Mouse (Mus musculus) stomach, embryonic 16.5 days (tissue): Measurements from ENCODE around the gene Zfp866. TPM values are rescaled to one million over a fixed set of nuclear protein-coding genes. Genes with fewer than 3 reads are reported as not detected.
A peak's percentile ranks its signal among the peaks of the same experiment; 100 is the strongest.

Experiments used
- ATAC-seq: fragments of 200-750 bp; cut with Nextera tagmentation; 2 replicates; pipeline ENCODE4 v1.8.0; 2017; ENCODE audit warnings: moderate number of reproducible peaks, moderate TSS enrichment; ENCODE audit not compliant: insufficient read depth, low FRiP score
- H3K27ac ChIP-seq: fragments of 300-500 bp; sonication (generic); 2 replicates; pipeline ENCODE4 v1.5.1; 2014; ENCODE audit warnings: low read length
- H3K27me3 ChIP-seq: fragments of 300-500 bp; sonication (generic); 2 replicates; pipeline ENCODE4 v1.6.1; 2014; ENCODE audit warnings: low read length, control low read depth, mixed read lengths; ENCODE audit not compliant: control insufficient read depth, insufficient read depth
- H3K36me3 ChIP-seq: fragments of 300-500 bp; sonication (generic); 2 replicates; pipeline ENCODE4 v1.6.1; 2014; ENCODE audit warnings: low read length; ENCODE audit not compliant: control insufficient read depth, insufficient read depth
- H3K4me1 ChIP-seq: fragments of 300-500 bp; sonication (generic); 2 replicates; pipeline ENCODE4 v1.6.1; 2014; ENCODE audit warnings: low read length, control low read depth, mixed read lengths; ENCODE audit not compliant: control insufficient read depth, insufficient read depth
- H3K4me2 ChIP-seq: fragments of 300-500 bp; sonication (generic); 2 replicates; pipeline ENCODE4 v1.6.1; 2014; ENCODE audit warnings: low read depth, low read length, mixed read lengths
- H3K4me3 ChIP-seq: fragments of 300-500 bp; sonication (generic); replicated peaks from 2 replicates; pipeline ENCODE4 v1.5.1; 2014; ENCODE audit warnings: mild to moderate bottlenecking, low read length
- H3K9ac ChIP-seq: fragments of 300-500 bp; sonication (generic); 2 replicates; pipeline ENCODE4 v1.6.1; 2014; ENCODE audit warnings: low read length
- H3K9me3 ChIP-seq: fragments of 300-500 bp; sonication (generic); replicated peaks from 2 replicates; pipeline ENCODE4 v1.6.1; 2016; ENCODE audit warnings: low read length, control low read depth; ENCODE audit not compliant: control insufficient read depth
- WGBS: fragments of 180-500 bp; shearing (Covaris S2); extraction: QIAGEN DNeasy Blood & Tissue Kit; methylation state at CpG from one replicate; pipeline ENCODE4 v1.1.7; 2014; 5-methylcytosine and 5-hydroxymethylcytosine counted together
- polyA plus RNA-seq: library from polyadenylated mRNA; unstranded; fragments of >200 nt; fragmentation: Nextera tagmentation; extraction: Ambion mirVana; gene quantifications from 2 replicates; pipeline ENCODE4 v1.2.1, GENCODE M21; 2015

Zfp866 gene
- polyA plus RNA-seq, 1 experiment from 2014 or later: 25.8 TPM

DNA sequence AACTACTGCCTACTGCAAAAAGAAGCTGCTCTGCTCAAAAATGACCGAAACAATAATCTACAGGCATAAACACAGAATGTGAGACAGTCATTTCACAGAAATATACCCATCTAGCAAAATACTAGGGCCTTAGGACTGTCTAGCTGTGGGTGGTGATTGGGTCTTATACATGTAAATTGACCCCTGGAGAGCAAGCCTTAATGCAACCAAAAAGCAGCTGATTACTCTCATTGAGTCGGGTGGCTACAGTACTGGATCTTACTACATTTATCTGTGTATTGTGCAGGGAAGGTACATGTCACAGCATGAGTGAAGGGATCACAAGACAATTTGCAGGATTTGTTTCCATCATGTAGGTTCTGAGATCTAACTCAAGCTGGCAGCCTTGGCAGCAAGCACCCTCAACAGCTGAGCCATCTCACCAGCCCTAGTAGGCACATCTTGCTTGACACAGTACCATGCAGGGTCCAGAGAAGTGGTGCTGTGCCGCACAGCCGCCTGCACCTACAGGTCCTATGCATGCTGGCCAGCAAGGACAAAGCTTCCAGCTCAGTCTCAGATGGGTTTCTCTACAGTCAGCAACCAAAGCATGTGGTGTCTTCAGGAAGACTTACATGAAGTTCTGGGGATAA, 29.0 kb downstream of the Zfp866 start:
- no peak overlapping the region for H3K27ac ChIP-seq
- no peak for ATAC-seq
- H3K36me3 ChIP-seq: peaks cover 34% of the 10 kb centered on the region
- H3K4me3 ChIP-seq: no peak overlapping the region
- H3K9me3 ChIP-seq: peaks cover 8% of the 10 kb centered on the region
- H3K9ac ChIP-seq: no peak overlapping the region
- no peaks in the 10 kb centered on the region for H3K27me3 ChIP-seq
- no peaks in the 10 kb centered on the region for H3K4me1 ChIP-seq
- H3K4me2 ChIP-seq: no peak overlapping the region
- 91% methylated on average over 4 of the region's 4 CpGs for WGBS

GRCm38 (mm10) chr8:69758316-69758715, 32.7 kb downstream of the Zfp866 start:
- 94% methylated on average over 5 of the region's 5 CpGs for WGBS
- Histone ChIP-seq H3K9me3 (no peaks in the 10 kb centered on the region), H3K9ac (no peak overlapping the region), H3K4me1 (no peaks in the 10 kb centered on the region), H3K4me3 (no peak overlapping the region), H3K27me3 (no peaks in the 10 kb centered on the region), H3K36me3 (0 out of 2 replicates have a peak, but pooled peaks cover 4% of the 10 kb centered on the region), H3K4me2 (no peak overlapping the region), H3K27ac (no peak overlapping the region)
- no peak for ATAC-seq

DNA sequence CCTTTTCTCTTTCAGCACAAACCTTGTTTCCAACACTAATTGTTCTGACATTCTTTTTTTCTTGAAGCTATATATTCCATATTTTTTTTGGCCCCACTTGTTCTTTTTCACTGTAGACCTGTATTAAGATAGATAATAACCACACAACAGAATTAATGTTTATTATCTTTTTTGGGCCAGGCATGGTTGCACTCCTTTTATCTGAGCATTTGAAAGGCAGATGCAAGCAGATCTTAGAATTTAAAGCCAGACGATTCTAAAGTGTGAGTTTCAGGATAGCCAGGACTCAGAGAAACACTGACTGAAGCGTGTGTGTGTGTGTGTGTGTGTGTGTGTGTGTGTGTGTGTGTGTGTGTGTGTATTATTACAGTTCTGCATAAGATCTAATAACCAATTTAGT, 38.5 kb downstream of the Zfp866 start:
- no peaks in the 10 kb centered on the region for H3K9me3 ChIP-seq
- H3K27me3 ChIP-seq: no peaks in the 10 kb centered on the region
- peaks cover 7% of the 10 kb centered on the region; the same call in 1 of the 2 replicates for H3K4me1 ChIP-seq
- ATAC-seq: no peak
- no peak overlapping the region for H3K4me2 ChIP-seq
- H3K4me3 ChIP-seq: no peak overlapping the region
- H3K27ac ChIP-seq: no peak overlapping the region
- no peak overlapping the region for H3K9ac ChIP-seq
- H3K36me3 ChIP-seq: peaks cover 2% of the 10 kb centered on the region; the same call in 1 of the 2 replicates
- WGBS: 85% methylated on average over 2 of the region's 2 CpGs

DNA sequence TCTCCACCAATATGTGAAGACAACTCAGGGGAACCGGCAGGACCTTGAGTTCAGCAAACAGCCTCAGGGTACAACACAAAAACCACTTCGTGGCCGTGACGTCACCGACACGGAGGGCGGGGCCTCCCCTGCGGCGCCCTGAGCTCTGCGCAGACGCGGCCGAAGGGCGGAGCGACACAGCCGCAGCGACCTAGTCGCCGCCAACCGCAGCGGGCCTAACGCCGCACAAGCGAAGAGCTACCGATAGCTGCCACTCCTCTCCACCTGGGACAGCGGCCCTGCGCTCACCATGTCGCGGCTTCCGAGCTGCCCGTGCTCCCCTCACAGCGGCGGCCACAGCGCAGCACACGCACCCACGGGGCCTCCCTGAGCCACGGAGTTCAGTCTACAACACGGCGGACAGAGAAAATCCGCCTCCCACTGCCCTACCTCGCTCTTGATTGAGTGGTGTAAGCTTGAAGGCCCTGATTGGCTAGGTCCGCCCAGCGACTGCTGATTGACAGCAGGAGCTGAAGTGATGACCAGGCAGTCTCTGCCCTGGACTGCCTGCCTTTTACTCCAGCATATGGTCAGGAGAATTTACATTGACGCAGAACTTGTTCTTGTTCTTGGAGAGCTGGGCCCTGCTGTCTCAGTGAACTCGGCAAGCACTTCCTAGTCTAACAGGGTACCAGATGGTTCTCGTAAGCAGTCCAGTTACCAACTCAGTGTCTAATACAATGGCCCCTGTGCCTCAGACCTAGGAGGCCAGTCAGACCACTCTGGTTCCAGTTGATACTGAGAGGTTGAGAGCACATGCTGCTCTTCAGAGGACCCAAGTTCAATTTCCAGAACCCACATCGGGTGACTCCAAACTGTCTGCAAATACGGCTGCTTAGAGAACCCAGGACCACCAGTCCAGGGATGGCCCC, 41.2 kb downstream of the Zfp866 start, which contains the start of gene Zfp963:
Zfp963 (minus strand) TSS at position 427 of the 911 bp plus-strand sequence.
- 2% methylated on average over 48 of the region's 48 CpGs for WGBS
- Histone ChIP-seq H3K4me3 (peak within 1 kb of the TSS; percentile 65), H3K9ac (peak within 1 kb of the TSS; percentile 89), H3K27me3 (no peaks in the 10 kb centered on the region), H3K9me3 (no peaks in the 10 kb centered on the region), H3K4me1 (peaks cover 7% of the 10 kb centered on the region; the same call in 1 of the 2 replicates), H3K27ac (peak within 1 kb of the TSS; percentile 98), H3K36me3 (peaks cover 2% of the 10 kb centered on the region; the same call in 1 of the 2 replicates), H3K4me2 (peak within 1 kb of the TSS; percentile 58)
- ATAC-seq: peak; percentile 98

DNA sequence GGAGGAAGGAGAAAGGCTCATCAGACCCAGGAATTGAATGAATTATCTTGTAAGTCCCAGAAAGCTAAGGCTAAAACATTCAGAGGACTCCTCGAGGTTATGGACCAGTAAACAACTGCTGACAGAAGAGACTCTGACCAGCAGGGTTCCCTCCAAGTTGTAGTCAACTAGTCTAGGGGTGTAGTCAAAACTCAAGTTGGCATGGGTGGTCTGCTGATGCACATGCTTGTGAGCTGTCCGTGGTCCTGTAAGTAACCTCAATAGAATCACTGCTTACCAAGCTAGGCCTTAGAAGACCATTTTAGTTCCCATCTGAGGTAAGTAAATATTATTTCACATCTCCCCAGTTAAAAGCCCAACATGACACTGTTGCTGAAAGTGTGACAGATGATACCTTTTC, 49.7 kb downstream of the Zfp866 start:
- no peaks in the 10 kb centered on the region for H3K9me3 ChIP-seq
- WGBS: 78% methylated on average over 2 of the region's 2 CpGs
- no peak for ATAC-seq
- H3K9ac ChIP-seq: no peak overlapping the region
- no peaks in the 10 kb centered on the region for H3K4me1 ChIP-seq
- H3K27ac ChIP-seq: no peak overlapping the region
- H3K4me3 ChIP-seq: no peak overlapping the region
- no peaks in the 10 kb centered on the region for H3K27me3 ChIP-seq
- no peaks in the 10 kb centered on the region for H3K36me3 ChIP-seq
- no peak overlapping the region for H3K4me2 ChIP-seq

DNA sequence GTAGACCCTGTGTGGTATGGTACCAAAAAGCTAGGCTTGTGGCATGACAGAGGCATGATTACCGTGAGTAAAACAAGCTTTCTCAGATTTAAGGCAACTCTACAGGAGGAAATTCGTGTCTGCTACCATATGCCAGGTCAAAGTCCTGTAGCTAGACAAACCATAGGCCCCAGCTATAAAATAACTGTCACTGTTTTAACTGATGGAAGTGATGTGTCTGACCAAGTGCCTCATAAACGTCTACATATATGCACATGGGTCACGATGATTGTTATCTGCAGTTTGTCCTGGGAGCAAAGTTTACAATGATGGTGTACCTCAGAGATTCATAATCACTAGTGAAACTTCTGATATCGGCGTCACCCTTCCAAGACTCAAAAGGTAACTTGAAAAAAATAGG, 50.2 kb downstream of the Zfp866 start:
- Histone ChIP-seq H3K9me3 (no peaks in the 10 kb centered on the region), H3K27me3 (no peaks in the 10 kb centered on the region), H3K4me3 (no peak overlapping the region), H3K4me2 (no peak overlapping the region), H3K36me3 (no peaks in the 10 kb centered on the region), H3K27ac (no peak overlapping the region), H3K9ac (no peak overlapping the region), H3K4me1 (no peaks in the 10 kb centered on the region)
- no peak for ATAC-seq
- WGBS: 81% methylated on average over 6 of the region's 6 CpGs

DNA sequence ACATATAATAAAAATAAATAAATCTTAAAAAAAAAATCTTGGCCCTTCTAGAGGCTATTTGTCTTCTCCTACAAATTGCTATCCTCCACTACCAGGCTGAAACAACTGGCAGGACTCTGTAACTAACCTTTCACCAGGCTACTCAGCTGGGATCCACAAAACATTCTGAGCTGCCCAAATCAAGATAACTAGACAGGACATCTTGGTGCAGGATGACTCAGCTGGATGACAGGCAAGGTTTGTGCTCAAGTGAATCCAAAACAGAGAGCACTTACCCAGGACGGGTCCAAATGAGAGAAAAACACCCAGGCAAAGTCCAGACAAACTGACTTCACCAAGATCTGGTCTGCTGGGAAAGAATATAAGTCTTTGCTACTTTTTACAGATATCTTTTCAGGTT, 55.5 kb downstream of the Zfp866 start:
- Histone ChIP-seq H3K27ac (no peak overlapping the region), H3K9ac (no peak overlapping the region), H3K4me1 (no peaks in the 10 kb centered on the region), H3K4me3 (no peak overlapping the region), H3K27me3 (no peaks in the 10 kb centered on the region), H3K36me3 (no peaks in the 10 kb centered on the region), H3K4me2 (no peak overlapping the region), H3K9me3 (no peaks in the 10 kb centered on the region)
- no peak for ATAC-seq
- 69% methylated on average over 1 of the region's 1 CpGs for WGBS

DNA sequence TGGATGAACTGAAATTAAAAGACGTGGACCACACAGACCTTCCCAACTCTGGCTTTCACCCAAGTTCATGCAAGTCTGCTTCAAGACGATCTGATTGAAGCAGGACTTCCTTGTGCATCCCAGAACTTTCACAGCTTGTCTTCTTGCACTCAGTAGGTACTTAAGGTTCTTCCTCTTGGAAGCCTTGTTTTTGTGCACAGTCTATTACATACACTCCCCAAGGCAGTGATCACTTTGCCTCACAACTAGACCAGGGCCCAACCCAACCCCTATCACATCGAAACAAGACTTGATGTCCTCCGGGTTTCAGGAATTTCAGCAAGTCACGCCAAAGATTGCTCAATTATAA, 73.8 kb downstream of the Zfp866 start:
- H3K4me3 ChIP-seq: peak overlapping the region; percentile 96
- H3K27me3 ChIP-seq: no peaks in the 10 kb centered on the region
- peak overlapping the region; percentile 58 for H3K4me2 ChIP-seq
- ATAC-seq: no peak; the same call in 1 of the 2 replicates
- WGBS: 42% methylated on average over 5 of the region's 5 CpGs
- no peaks in the 10 kb centered on the region for H3K36me3 ChIP-seq
- H3K9ac ChIP-seq: peak overlapping the region; percentile 65
- 0 out of 2 replicates have a peak overlapping the region, but pooled peaks have one; percentile 47 for H3K27ac ChIP-seq
- no peaks in the 10 kb centered on the region for H3K9me3 ChIP-seq
- peaks cover 14% of the 10 kb centered on the region for H3K4me1 ChIP-seq
